Mouse (Mus musculus) splenic B cell, adult 2 months (primary cell): ENCODE results near the gene Rims3.
A peak's percentile ranks its signal among the peaks of the same experiment; 100 is the strongest.

Experiments used
- DNase-seq: peaks from one replicate; pipeline ENCODE4 v3.0.0-alpha.2; 2011; ENCODE audit warnings: low read depth, low spot score
- H3K27me3 ChIP-seq: 2 replicates; pipeline ENCODE4 v1.6.1; 2012; ENCODE audit warnings: mild to moderate bottlenecking, low read length, moderate library complexity, mixed read lengths; ENCODE audit not compliant: control insufficient read depth, poor library complexity, insufficient read depth, severe bottlenecking
- H3K36me3 ChIP-seq: 2 replicates; pipeline ENCODE4 v1.6.1; 2012; ENCODE audit warnings: mild to moderate bottlenecking, low read length, moderate library complexity, mixed read lengths; ENCODE audit not compliant: control insufficient read depth, poor library complexity, insufficient read depth, severe bottlenecking

Gene Rims3

DNA sequence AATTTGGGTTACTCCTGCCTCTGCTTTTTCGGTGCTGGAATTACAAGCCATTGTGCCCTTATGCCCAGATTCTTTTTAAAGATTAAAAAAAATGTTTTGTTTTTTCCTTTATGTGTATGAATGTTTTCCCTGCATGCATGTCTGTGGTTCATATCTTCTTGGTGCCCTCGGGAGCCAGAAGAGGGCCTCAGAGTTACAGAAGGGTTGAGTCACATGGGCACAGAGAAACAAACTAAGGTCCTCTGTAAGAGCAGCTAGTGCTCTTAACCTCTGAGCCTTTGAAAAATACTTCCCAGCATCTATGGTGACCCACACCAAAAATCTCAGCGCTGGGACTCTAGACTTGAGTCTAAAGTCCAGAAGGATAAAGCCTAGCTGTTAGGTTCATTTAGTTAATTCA lies 70.8 kb downstream of the Rims3 start:
- H3K27me3 ChIP-seq, result no peaks in the 10 kb centered on the region
- peak; percentile 71 for DNase-seq

DNA sequence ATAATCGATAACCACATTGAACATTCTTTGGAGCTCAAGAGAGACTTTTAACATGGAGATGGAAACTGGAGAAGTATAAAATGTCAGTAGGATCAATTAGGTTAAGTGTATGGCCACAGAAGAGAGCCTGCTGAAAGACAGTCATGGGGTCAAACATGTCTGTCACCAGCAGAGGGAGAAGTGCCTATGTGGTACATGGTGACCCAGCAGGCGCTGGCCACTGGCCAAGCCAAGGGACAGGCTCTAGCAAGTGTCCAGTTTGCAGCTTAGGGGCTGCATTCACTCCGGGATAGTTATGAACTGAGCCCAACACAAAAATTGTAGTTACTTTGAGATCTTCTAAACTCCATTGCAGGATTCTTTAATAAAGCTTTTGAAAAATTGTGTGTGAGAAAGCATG lies 74.1 kb downstream of the Rims3 start:
- no peak for DNase-seq
- Histone ChIP-seq H3K36me3 (peaks cover 4% of the 10 kb centered on the region; the same call in 1 of the 2 replicates), H3K27me3 (no peaks in the 10 kb centered on the region)

More for the DNA sequence above, 70.8 kb downstream of the Rims3 start:
- H3K36me3 ChIP-seq, result 0 out of 2 replicates have a peak, but pooled peaks cover under 1% of the 10 kb centered on the region

DNA sequence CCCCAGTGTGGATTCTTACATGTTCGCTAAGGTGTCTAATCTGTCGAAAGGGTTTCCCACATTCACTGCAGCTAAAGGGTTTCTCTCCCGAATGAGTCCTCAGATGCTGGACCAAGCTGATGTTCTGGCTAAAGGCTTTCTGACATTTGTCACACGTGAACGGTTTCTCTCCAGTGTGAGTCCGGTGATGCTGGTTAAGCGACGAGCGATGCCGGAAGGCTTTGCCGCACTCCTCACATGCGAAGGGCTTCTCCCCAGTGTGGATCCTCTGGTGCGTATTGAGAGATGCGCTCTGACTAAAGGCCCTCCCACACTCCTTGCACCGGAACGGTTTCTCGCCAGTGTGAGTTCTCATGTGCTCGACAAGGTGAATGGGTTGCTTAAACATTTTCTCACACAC lies 76.1 kb downstream of the Rims3 start:
- DNase-seq, result no peak
- Histone ChIP-seq H3K27me3 (no peaks in the 10 kb centered on the region), H3K36me3 (peaks cover 6% of the 10 kb centered on the region; the same call in 1 of the 2 replicates)

DNA sequence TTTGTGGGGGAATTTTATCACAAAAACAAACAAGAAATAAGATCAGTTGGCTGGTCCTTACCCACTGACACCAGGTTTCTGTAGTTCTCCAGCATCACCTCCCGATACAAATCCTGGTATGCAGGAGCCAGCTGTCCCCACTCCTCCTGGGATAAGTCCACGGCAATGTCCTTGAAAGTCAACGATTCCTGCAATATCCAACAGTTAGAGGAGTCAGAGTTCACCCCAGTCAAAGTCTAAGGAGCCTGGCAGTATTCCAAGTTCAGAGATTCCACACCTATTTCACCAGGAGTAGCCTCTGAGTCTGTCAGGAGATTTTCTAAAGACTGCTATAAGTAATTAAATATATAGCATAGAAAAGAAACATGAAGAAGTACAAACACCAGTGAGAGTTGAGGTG lies 80.4 kb downstream of the Rims3 start:
- Histone ChIP-seq H3K27me3 (no peaks in the 10 kb centered on the region), H3K36me3 (peaks cover 6% of the 10 kb centered on the region; the same call in 1 of the 2 replicates)
- no peak for DNase-seq
